Mouse (Mus musculus) MEL (cell line): ENCODE measurements around the gene Cecr2. TPM values are rescaled to one million over a fixed set of nuclear protein-coding genes. Genes with fewer than 3 reads are reported as not detected.

Source experiments
- DNase-seq: peaks from one replicate; pipeline ENCODE4 v3.0.0; 2011; ENCODE audit warnings: low read depth, low spot score
- H3K27ac ChIP-seq: 2 replicates; pipeline ENCODE4 v1.5.1; 2012; ENCODE audit warnings: low read depth, mild to moderate bottlenecking, control low read depth, low read length, moderate library complexity; ENCODE audit not compliant: control insufficient read depth
- H3K27me3 ChIP-seq, 2 experiments: fragments of 150-350 bp in 1 of 2; sonication (generic) in 1 of 2; 2 replicates each; pipeline ENCODE4 v1.6.1; 2012; ENCODE audit warnings: low read length in 2 of 2, mild to moderate bottlenecking in 2 of 2, improper control_type of control experiment in 1 of 2, moderate library complexity in 1 of 2; ENCODE audit not compliant: insufficient read depth in 2 of 2, control insufficient read depth in 1 of 2
- H3K36me3 ChIP-seq, 2 experiments: 2 replicates each; pipeline ENCODE4 v1.6.1; 2012 to 2014; ENCODE audit warnings: low read length in 2 of 2, improper control_type of control experiment in 1 of 2, inconsistent platforms in 1 of 2, mild to moderate bottlenecking in 1 of 2; ENCODE audit not compliant: insufficient read depth in 2 of 2, control insufficient read depth in 1 of 2
- H3K4me1 ChIP-seq, 2 experiments: fragments of 150-350 bp in 1 of 2; sonication (generic) in 1 of 2; 2 replicates each; pipeline ENCODE4 v1.6.1; 2012; ENCODE audit warnings: low read length in 2 of 2, improper control_type of control experiment in 1 of 2, mild to moderate bottlenecking in 1 of 2; ENCODE audit not compliant: insufficient read depth in 2 of 2, control insufficient read depth in 1 of 2
- H3K4me3 ChIP-seq, 2 experiments: fragments of 150-350 bp in 1 of 2; sonication (generic) in 1 of 2; 2 replicates each; pipeline ENCODE4 v1.5.1; 2012; ENCODE audit warnings: low read depth in 2 of 2, low read length in 2 of 2, mild to moderate bottlenecking in 2 of 2, moderate library complexity in 2 of 2, control low read depth in 1 of 2, improper control_type of control experiment in 1 of 2; ENCODE audit not compliant: control insufficient read depth in 1 of 2, insufficient read depth in 1 of 2
- H3K79me2 ChIP-seq: 2 replicates; pipeline ENCODE4 v1.6.1; 2012; ENCODE audit warnings: mild to moderate bottlenecking, low read length, moderate library complexity; ENCODE audit not compliant: control insufficient read depth, poor library complexity, insufficient read depth
- H3K9ac ChIP-seq: 2 replicates; pipeline ENCODE4 v1.6.1; 2012; ENCODE audit warnings: low read depth, mild to moderate bottlenecking, control low read depth, low read length, moderate library complexity; ENCODE audit not compliant: control insufficient read depth, poor library complexity, severe bottlenecking
- H3K9me3 ChIP-seq: fragments of 150-350 bp; sonication (generic); replicated peaks from 2 replicates; pipeline ENCODE4 v1.6.1; 2012; ENCODE audit warnings: mild to moderate bottlenecking, low read length, improper control_type of control experiment, moderate library complexity; ENCODE audit not compliant: insufficient read depth
- CHD1 ChIP-seq: IDR thresholded peaks from 2 replicates; pipeline ENCODE4 v1.6.1; 2012; ENCODE audit warnings: low read depth, mild to moderate bottlenecking, inconsistent platforms, low read length, improper control_type of control experiment
- CHD2 ChIP-seq: IDR thresholded peaks from 2 replicates; pipeline ENCODE4 v1.6.1; 2011; ENCODE audit warnings: low read length, improper control_type of control experiment
- ETS1 ChIP-seq: IDR thresholded peaks from 2 replicates; pipeline ENCODE4 v1.6.1; 2012; ENCODE audit warnings: low read depth, mild to moderate bottlenecking, inconsistent platforms, low read length, improper control_type of control experiment, moderate library complexity
- GATA1 ChIP-seq: IDR thresholded peaks from 2 replicates; pipeline ENCODE4 v1.6.1; 2011; ENCODE audit warnings: low read depth, low read length, improper control_type of control experiment
- HCFC1 ChIP-seq: IDR thresholded peaks from 2 replicates; pipeline ENCODE4 v1.6.1; 2012; ENCODE audit warnings: low read depth, mild to moderate bottlenecking, inconsistent platforms, low read length, improper control_type of control experiment, moderate library complexity
- JUND ChIP-seq: IDR thresholded peaks from 2 replicates; pipeline ENCODE4 v1.6.1; 2011; ENCODE audit warnings: low read depth, mild to moderate bottlenecking, improper control_type of control experiment, low read length
- MAX ChIP-seq: IDR thresholded peaks from 2 replicates; pipeline ENCODE4 v1.6.1; 2011; ENCODE audit warnings: low read length, improper control_type of control experiment
- MEF2A ChIP-seq: IDR thresholded peaks from 2 replicates; pipeline ENCODE4 v1.6.1; 2014; ENCODE audit warnings: low read depth, mild to moderate bottlenecking, inconsistent platforms, low read length, improper control_type of control experiment; ENCODE audit not compliant: poor library complexity, insufficient replicate concordance, severe bottlenecking; ENCODE audit errors: extremely low read depth
- MXI1 ChIP-seq: IDR thresholded peaks from 2 replicates; pipeline ENCODE4 v1.6.1; 2011; ENCODE audit warnings: mild to moderate bottlenecking, low read depth, low read length, improper control_type of control experiment
- NELFE ChIP-seq: IDR thresholded peaks from 2 replicates; pipeline ENCODE4 v1.6.1; 2011; ENCODE audit warnings: low read depth, low read length, improper control_type of control experiment
- NRF1 ChIP-seq: IDR thresholded peaks from 2 replicates; pipeline ENCODE4 v1.6.1; 2014; ENCODE audit warnings: low read depth, mild to moderate bottlenecking, inconsistent platforms, low read length, improper control_type of control experiment, moderate library complexity; ENCODE audit not compliant: poor library complexity, insufficient read depth, severe bottlenecking
- POLR2AphosphoS2 ChIP-seq: IDR thresholded peaks from 2 replicates; pipeline ENCODE4 v1.6.1; 2011; ENCODE audit warnings: low read length, improper control_type of control experiment
- POLR2AphosphoS5 ChIP-seq: IDR thresholded peaks from 2 replicates; pipeline ENCODE4 v1.6.1; 2012; ENCODE audit warnings: low read depth, borderline replicate concordance, mild to moderate bottlenecking, inconsistent platforms, low read length, moderate library complexity, mixed read lengths
- RAD21 ChIP-seq: IDR thresholded peaks from 2 replicates; pipeline ENCODE4 v1.6.1; 2011; ENCODE audit warnings: mild to moderate bottlenecking, low read depth, low read length, improper control_type of control experiment
- SIN3A ChIP-seq: IDR thresholded peaks from 2 replicates; pipeline ENCODE4 v1.6.1; 2012; ENCODE audit warnings: low read length, improper control_type of control experiment, inconsistent platforms
- TBP ChIP-seq: IDR thresholded peaks from 2 replicates; pipeline ENCODE4 v1.8.0; 2011; ENCODE audit warnings: low read depth, low read length, improper control_type of control experiment
- TCF12 ChIP-seq: IDR thresholded peaks from 2 replicates; pipeline ENCODE4 v1.6.1; 2014; ENCODE audit warnings: low read depth, mild to moderate bottlenecking, inconsistent platforms, low read length, improper control_type of control experiment, moderate library complexity
- UBTF ChIP-seq: IDR thresholded peaks from 2 replicates; pipeline ENCODE4 v1.6.1; 2012; ENCODE audit warnings: low read depth, mild to moderate bottlenecking, inconsistent platforms, low read length, improper control_type of control experiment, moderate library complexity, borderline replicate concordance; ENCODE audit not compliant: insufficient read depth
- ZNF384 ChIP-seq: IDR thresholded peaks from 2 replicates; pipeline ENCODE4 v1.6.1; 2012; ENCODE audit warnings: low read depth, mild to moderate bottlenecking, inconsistent platforms, low read length, improper control_type of control experiment
- polyA plus RNA-seq, 2 experiments: library from polyadenylated mRNA; stranded (reverse) in 1 of 2; unstranded in 1 of 2; fragments of >175 nt in 1 of 2; fragments of >200 nt in 1 of 2; gene quantifications; 2 replicates each; pipeline versions ENCODE4 v1.2.1 to v1.2.4; 2012; ENCODE audit warnings: low replicate concordance in 2 of 2, low read depth in 1 of 2; ENCODE audit not compliant: insufficient read length in 2 of 2, insufficient read depth in 1 of 2, missing spikeins in 1 of 2
- total RNA-seq: library from RNA; depleted of rRNA; stranded (reverse); fragments of 300-350 nt; gene quantifications from 2 replicates; pipeline ENCODE4 v1.2.3, GENCODE M21; 2012

Gene Cecr2
- total and polyA plus RNA-seq, 3 experiments, result 4.0 to 8.7 TPM; not detected in 1

GRCm38 (mm10) chr6:120666761-120667421, 722 bp downstream of the Cecr2 start:
- TF ChIP-seq MXI1, result peak; percentile 48
- no peak for TF ChIP-seq JUND
- TF ChIP-seq GATA1, result no peak
- no peak for TF ChIP-seq CHD2
- no peak for TF ChIP-seq RAD21
- TF ChIP-seq SIN3A, result no peak; the same call in 1 of the 2 replicates
- no peak for TF ChIP-seq TCF12
- TF ChIP-seq UBTF, result peak; percentile 71; the same call in 1 of the 2 replicates
- no peak for TF ChIP-seq CHD1
- TF ChIP-seq NELFE, result 0 out of 2 replicates have a peak, but pooled peaks have one; percentile 18
- no peak for TF ChIP-seq POLR2AphosphoS5
- TF ChIP-seq NRF1, result no peak; the same call in 1 of the 2 replicates
- TF ChIP-seq MEF2A, result no peak
- TF ChIP-seq ETS1, result no peak
- TF ChIP-seq HCFC1, result no peak
- H3K79me2 ChIP-seq, result peaks cover 24% of the 10 kb centered on the region
- no peaks in the 10 kb centered on the region for H3K27me3 ChIP-seq
- H3K27ac ChIP-seq, result peak overlapping the region; percentile 77
- H3K36me3 ChIP-seq, result peaks cover 0 to 12% of the 10 kb centered on the region in 2 experiments; a peak in 2 of 4 replicates
- H3K4me3 ChIP-seq, result peak overlapping the region; percentile 82 to 97
- peak; percentile 73 for DNase-seq
- no peaks in the 10 kb centered on the region for H3K9me3 ChIP-seq
- H3K4me1 ChIP-seq, result peaks cover 0 to 11% of the 10 kb centered on the region in 2 experiments
- peak overlapping the region; percentile 93 for H3K9ac ChIP-seq

- Histone ChIP-seq H3K79me2 (peaks cover 24% of the 10 kb centered on the region), H3K9ac (peak overlapping the region; percentile 93), H3K27me3 (no peaks in the 10 kb centered on the region), H3K4me1 (peaks cover 0 to 11% of the 10 kb centered on the region in 2 experiments), H3K27ac (peak overlapping the region; percentile 77), H3K36me3 (peaks cover 0 to 12% of the 10 kb centered on the region in 2 experiments; a peak in 2 of 4 replicates), H3K4me3 (peak overlapping the region; percentile 82 to 97), H3K9me3 (no peaks in the 10 kb centered on the region)
- no peak for TF ChIP-seq POLR2AphosphoS2
- TF ChIP-seq ZNF384, result peak; percentile 85
- TF ChIP-seq RAD21, result no peak
- no peak for TF ChIP-seq CHD1
- TF ChIP-seq HCFC1, result no peak
- TF ChIP-seq TBP, result no peak
- TF ChIP-seq MAX, result no peak
- DNase-seq, result no peak
Observed at GRCm38 (mm10) chr6:120667422-120667781, 1.2 kb downstream of the Cecr2 start.
